Mouse (Mus musculus): Measurements from ENCODE around the gene Grin3b. TPM values are rescaled to one million over a fixed set of nuclear protein-coding genes. Genes with fewer than 3 reads are reported as not detected.

Gene Grin3b
- total RNA-seq, 1 experiment: 0.36 TPM

GRCm38 (mm10) chr10:80023758-80024157 is 53.2 kb downstream of the Grin3b start:
- Histone ChIP-seq H3K4me1 (ENCODE audit: control insufficient read depth in 2 of 2, insufficient read depth in 2 of 2, low read length in 2 of 2, poor library complexity in 1 of 2) (peaks cover 0 to 49% of the 10 kb centered on the region in 2 experiments; a peak in 3 of 4 replicates), H3K4me3 (ENCODE audit: insufficient read depth in 1 of 2, low read depth in 1 of 2, low read length in 2 of 2, poor library complexity in 1 of 2, severe bottlenecking in 1 of 2) (no peak overlapping the region), H3K36me3 (ENCODE audit: control insufficient read depth, insufficient read depth, low read length, poor library complexity, severe bottlenecking) (peaks cover 3% of the 10 kb centered on the region; the same call in 1 of the 2 replicates), H3K27ac (ENCODE audit: insufficient read depth, low read depth, low read length, poor library complexity, severe bottlenecking) (no peak overlapping the region), H3K9me3 (ENCODE audit: control insufficient read depth, insufficient read depth, low read depth, low read length) (no peaks in the 10 kb centered on the region), H3K9ac (ENCODE audit: insufficient read depth, low read depth, low read length, poor library complexity, severe bottlenecking) (no peak overlapping the region)
- no peak for DNase-seq (ENCODE audit: low read depth, low spot score)
- TF ChIP-seq ZNF384 (IDR thresholded peaks at IDR 0.05; ENCODE audit: low read depth, low read length) (no peak), CHD2 (IDR thresholded peaks at IDR 0.05; ENCODE audit: low read depth, low read length) (peak; percentile 59; the same call in 1 of the 2 replicates)
- in situ Hi-C loops (cut with MboI; ENCODE audit: low sequenced_read_pairs in 2 of 2, unreplicated experiment in 2 of 2): no loop called here

DNA sequence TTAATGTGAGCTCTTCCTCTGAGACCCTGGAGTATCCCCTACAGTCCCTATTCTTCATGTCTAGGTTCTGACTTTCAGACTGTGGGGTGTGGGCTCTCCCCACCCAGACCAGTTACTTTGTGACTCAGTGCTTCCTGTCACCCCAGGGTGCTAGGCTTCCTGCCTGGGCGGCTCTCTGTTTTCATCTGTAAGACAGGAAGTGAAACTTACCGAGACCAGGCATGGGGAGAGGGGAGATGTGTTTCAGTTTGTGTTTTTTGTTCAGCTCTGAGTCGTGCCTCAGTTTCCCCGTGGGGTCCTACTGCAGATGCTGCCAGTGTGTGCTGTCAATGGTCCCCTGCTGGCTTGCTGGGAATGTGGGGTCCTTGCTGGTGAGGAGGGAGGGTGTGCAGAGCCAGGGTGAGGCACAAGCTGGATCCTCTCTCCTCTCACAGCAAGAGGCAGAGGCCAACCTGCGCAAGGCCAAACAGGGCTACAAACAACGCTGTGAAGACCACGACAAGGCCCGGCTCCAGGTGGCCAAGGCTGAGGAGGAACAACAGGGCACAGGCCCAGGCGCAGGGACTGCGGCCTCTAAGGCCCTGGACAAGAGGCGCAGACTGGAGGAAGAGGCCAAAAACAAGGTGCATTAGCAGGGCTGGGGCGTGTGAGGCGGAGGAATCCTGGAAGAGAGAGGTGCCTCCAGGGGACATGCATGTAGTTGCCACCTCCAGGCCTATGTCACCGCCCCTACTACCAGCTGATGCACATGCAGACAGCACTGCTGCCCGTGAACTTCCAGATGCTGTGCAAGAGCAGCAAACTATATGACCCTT is 53.9 kb downstream of the Grin3b start:
- in situ Hi-C loops (cut with MboI; ENCODE audit: low sequenced_read_pairs in 2 of 2, unreplicated experiment in 2 of 2): no loop called here
- H3K27ac ChIP-seq (ENCODE audit: insufficient read depth, low read depth, low read length, poor library complexity, severe bottlenecking): peak overlapping the region; percentile 59; the same call in 1 of the 2 replicates
- H3K36me3 ChIP-seq (ENCODE audit: control insufficient read depth, insufficient read depth, low read length, poor library complexity, severe bottlenecking): peaks cover 4% of the 10 kb centered on the region; the same call in 1 of the 2 replicates
- no peak for DNase-seq (ENCODE audit: low read depth, low spot score)
- no peaks in the 10 kb centered on the region for H3K9me3 ChIP-seq (ENCODE audit: control insufficient read depth, insufficient read depth, low read depth, low read length)
- no peak overlapping the region for H3K4me3 ChIP-seq (ENCODE audit: insufficient read depth in 1 of 2, low read depth in 1 of 2, low read length in 2 of 2, poor library complexity in 1 of 2, severe bottlenecking in 1 of 2)
- H3K9ac ChIP-seq (ENCODE audit: insufficient read depth, low read depth, low read length, poor library complexity, severe bottlenecking): no peak overlapping the region
- TF ChIP-seq CHD2 (IDR thresholded peaks at IDR 0.05; ENCODE audit: low read depth, low read length) (no peak), MAFK (IDR thresholded peaks at IDR 0.05; ENCODE audit: insufficient read depth, low read depth, low read length) (no peak), ZNF384 (IDR thresholded peaks at IDR 0.05; ENCODE audit: low read depth, low read length) (no peak), ZC3H11A (IDR thresholded peaks at IDR 0.05; ENCODE audit: borderline replicate concordance, low read depth, low read length) (no peak), HCFC1 (IDR thresholded peaks at IDR 0.05; ENCODE audit: borderline replicate concordance, insufficient read depth, low read length) (no peak)
- peaks cover 0 to 52% of the 10 kb centered on the region in 2 experiments; a peak in 2 of 4 replicates for H3K4me1 ChIP-seq (ENCODE audit: control insufficient read depth in 2 of 2, insufficient read depth in 2 of 2, low read length in 2 of 2, poor library complexity in 1 of 2)

- TF ChIP-seq HCFC1 (IDR thresholded peaks at IDR 0.05; ENCODE audit: borderline replicate concordance, insufficient read depth, low read length): no peak
- TF ChIP-seq CHD2 (IDR thresholded peaks at IDR 0.05; ENCODE audit: low read depth, low read length): no peak
- TF ChIP-seq MAFK (IDR thresholded peaks at IDR 0.05; ENCODE audit: insufficient read depth, low read depth, low read length): no peak
- TF ChIP-seq ZNF384 (IDR thresholded peaks at IDR 0.05; ENCODE audit: low read depth, low read length): no peak
- TF ChIP-seq ZC3H11A (IDR thresholded peaks at IDR 0.05; ENCODE audit: borderline replicate concordance, low read depth, low read length): no peak
- Histone ChIP-seq H3K4me1 (ENCODE audit: control insufficient read depth in 2 of 2, insufficient read depth in 2 of 2, low read length in 2 of 2, poor library complexity in 1 of 2) (peaks cover 0 to 50% of the 10 kb centered on the region in 2 experiments; a peak in 2 of 4 replicates), H3K4me3 (ENCODE audit: insufficient read depth in 1 of 2, low read depth in 1 of 2, low read length in 2 of 2, poor library complexity in 1 of 2, severe bottlenecking in 1 of 2) (no peak overlapping the region), H3K9me3 (ENCODE audit: control insufficient read depth, insufficient read depth, low read depth, low read length) (no peaks in the 10 kb centered on the region), H3K27ac (ENCODE audit: insufficient read depth, low read depth, low read length, poor library complexity, severe bottlenecking) (no peak overlapping the region), H3K9ac (ENCODE audit: insufficient read depth, low read depth, low read length, poor library complexity, severe bottlenecking) (no peak overlapping the region), H3K36me3 (ENCODE audit: control insufficient read depth, insufficient read depth, low read length, poor library complexity, severe bottlenecking) (peaks cover 4% of the 10 kb centered on the region; the same call in 1 of the 2 replicates)
- in situ Hi-C loops (cut with MboI; ENCODE audit: low sequenced_read_pairs in 2 of 2, unreplicated experiment in 2 of 2): no loop called here
- no peak for DNase-seq (ENCODE audit: low read depth, low spot score)
These were observed 54.5 kb downstream of the Grin3b start for GRCm38 (mm10) chr10:80025044-80025347.

DNA sequence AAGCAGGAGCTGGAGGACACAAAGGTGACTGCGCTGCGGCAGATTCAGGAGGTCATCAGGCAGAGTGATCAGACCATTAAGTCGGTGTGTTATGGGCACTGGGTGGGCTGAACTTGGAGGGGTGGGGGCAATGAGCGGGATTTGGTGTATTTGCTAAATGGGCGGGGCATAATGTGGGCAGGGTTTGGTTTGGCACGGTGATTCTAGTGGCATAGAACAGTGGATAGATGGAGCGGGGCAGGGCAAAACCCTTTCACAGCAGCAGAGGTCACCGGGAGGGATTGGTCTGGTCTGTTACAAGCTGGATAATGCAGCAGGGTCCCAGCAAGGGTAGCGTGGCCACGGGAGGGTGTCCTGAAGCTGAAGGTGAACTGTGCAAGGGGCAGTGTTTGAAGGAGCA is 54.9 kb downstream of the Grin3b start:
- TF ChIP-seq MAFK (IDR thresholded peaks at IDR 0.05; ENCODE audit: insufficient read depth, low read depth, low read length) (no peak), HCFC1 (IDR thresholded peaks at IDR 0.05; ENCODE audit: borderline replicate concordance, insufficient read depth, low read length) (no peak)
- H3K9me3 ChIP-seq (ENCODE audit: control insufficient read depth, insufficient read depth, low read depth, low read length): no peaks in the 10 kb centered on the region
- peaks cover 4% of the 10 kb centered on the region; the same call in 1 of the 2 replicates for H3K36me3 ChIP-seq (ENCODE audit: control insufficient read depth, insufficient read depth, low read length, poor library complexity, severe bottlenecking)
- no peak overlapping the region for H3K4me3 ChIP-seq (ENCODE audit: insufficient read depth in 1 of 2, low read depth in 1 of 2, low read length in 2 of 2, poor library complexity in 1 of 2, severe bottlenecking in 1 of 2)
- no peak overlapping the region for H3K9ac ChIP-seq (ENCODE audit: insufficient read depth, low read depth, low read length, poor library complexity, severe bottlenecking)
- H3K27ac ChIP-seq (ENCODE audit: insufficient read depth, low read depth, low read length, poor library complexity, severe bottlenecking): no peak overlapping the region
- in situ Hi-C loops (cut with MboI; ENCODE audit: low sequenced_read_pairs in 2 of 2, unreplicated experiment in 2 of 2): no loop called here
- peaks cover 0 to 47% of the 10 kb centered on the region in 2 experiments; a peak in 2 of 4 replicates for H3K4me1 ChIP-seq (ENCODE audit: control insufficient read depth in 2 of 2, insufficient read depth in 2 of 2, low read length in 2 of 2, poor library complexity in 1 of 2)
- DNase-seq (ENCODE audit: low read depth, low spot score): no peak
